Mouse (Mus musculus) myocyte (in vitro differentiated cells): ENCODE measurements at regions not wholly inside any gene's neighbourhood (a gene's known extent, or its start where the extent isn't known, plus 50 kb on each side); places are given as distances from the start of the nearest gene placed in this dataset.
A peak's percentile ranks its signal among the peaks of the same experiment; 100 is the strongest.

Source experiments
- H3K27me3 ChIP-seq: one replicate; pipeline ENCODE4 v1.6.1; 2011; ENCODE audit not compliant: control insufficient read depth, insufficient read depth, insufficient read length
- H3K36me3 ChIP-seq: one replicate; pipeline ENCODE4 v1.6.1; 2011; ENCODE audit not compliant: control insufficient read depth, insufficient read depth
- H3K4me2 ChIP-seq: one replicate; pipeline ENCODE4 v1.6.1; 2011; ENCODE audit warnings: low read depth, control low read depth
- H3K4me3 ChIP-seq: one replicate; pipeline ENCODE4 v1.5.1; 2011; ENCODE audit warnings: mild to moderate bottlenecking, control low read depth, moderate library complexity
- H3K79me2 ChIP-seq: one replicate; pipeline ENCODE4 v1.6.1; 2011; ENCODE audit not compliant: control insufficient read depth, insufficient read depth
- H3ac ChIP-seq: one replicate; pipeline ENCODE4 v1.6.1; 2011; ENCODE audit not compliant: control insufficient read depth, insufficient read length
- E2F4 ChIP-seq: IDR thresholded peaks from one replicate; pipeline ENCODE4 v1.6.1; 2011; ENCODE audit warnings: mild to moderate bottlenecking, control low read depth, moderate library complexity; ENCODE audit not compliant: insufficient read depth
- MAX ChIP-seq: IDR thresholded peaks from one replicate; pipeline ENCODE4 v1.6.1; 2011; ENCODE audit warnings: low read depth, mild to moderate bottlenecking, control low read depth
- MYOG ChIP-seq, 3 experiments: IDR thresholded peaks; one replicate each; pipeline ENCODE4 v1.6.1; 2011; ENCODE audit warnings: control low read depth in 2 of 3, low read depth in 2 of 3, mild to moderate bottlenecking in 2 of 3; ENCODE audit not compliant: insufficient read length in 2 of 3, control insufficient read depth in 1 of 3, insufficient read depth in 1 of 3
- REST ChIP-seq: IDR thresholded peaks from one replicate; pipeline ENCODE4 v1.6.1; 2011; ENCODE audit warnings: mild to moderate bottlenecking, control low read depth, moderate library complexity; ENCODE audit not compliant: insufficient read depth, insufficient read length
- TCF12 ChIP-seq: IDR thresholded peaks from one replicate; pipeline ENCODE4 v1.6.1; 2011; ENCODE audit warnings: mild to moderate bottlenecking, control low read depth; ENCODE audit not compliant: poor library complexity, insufficient read depth, severe bottlenecking
- TCF3 ChIP-seq: IDR thresholded peaks from one replicate; pipeline ENCODE4 v1.6.1; 2011; ENCODE audit warnings: low read depth, control low read depth; ENCODE audit not compliant: insufficient read length
- USF1 ChIP-seq: IDR thresholded peaks from one replicate; pipeline ENCODE4 v1.6.1; 2011; ENCODE audit warnings: low read depth, mild to moderate bottlenecking, control low read depth, moderate library complexity

- H3K79me2 ChIP-seq: no peaks in the 10 kb centered on the region
- H3K36me3 ChIP-seq: no peaks in the 10 kb centered on the region
- H3K4me3 ChIP-seq: no peak overlapping the region
- no peaks in the 10 kb centered on the region for H3K27me3 ChIP-seq
- no peak overlapping the region for H3K4me2 ChIP-seq
- no peak for TF ChIP-seq E2F4
- no peak for TF ChIP-seq REST
- TF ChIP-seq USF1: no peak
- no peak for TF ChIP-seq TCF3
- no peak for TF ChIP-seq MYOG (IDR thresholded peaks at IDR 0.05; ENCODE audit: control insufficient read depth in 1 of 3, insufficient read depth in 1 of 3, insufficient read length in 2 of 3, low read depth in 2 of 3)
- TF ChIP-seq TCF12: no peak
- no peak overlapping the region for H3ac ChIP-seq
Observed at GRCm38 (mm10) chr10:110658153-110658695, 87.0 kb upstream of the E2f7 start.

- no peaks in the 10 kb centered on the region for H3K27me3 ChIP-seq
- H3ac ChIP-seq: no peak overlapping the region
- H3K4me3 ChIP-seq: no peak overlapping the region
- H3K36me3 ChIP-seq: no peaks in the 10 kb centered on the region
- H3K4me2 ChIP-seq: no peak overlapping the region
- TF ChIP-seq MAX: peak; percentile 85
- TF ChIP-seq E2F4: no peak
- TF ChIP-seq REST: peak; percentile 96
- H3K79me2 ChIP-seq: no peaks in the 10 kb centered on the region
Observed at GRCm38 (mm10) chr10:110676503-110676902, 68.7 kb upstream of the E2f7 start.
